Mouse (Mus musculus) liver, postnatal 0 days (tissue): ENCODE measurements around the gene Ttll3.

Experiments
- CTCF ChIP-seq: sonication (generic); IDR thresholded peaks from 2 replicates; pipeline ENCODE4 v1.5.1; 2016; ENCODE audit warnings: antibody characterized with exemption, low read depth
- EP300 ChIP-seq: IDR thresholded peaks from 2 replicates; pipeline ENCODE4 v1.6.1; 2016; ENCODE audit warnings: antibody characterized with exemption, low read depth, mild to moderate bottlenecking

GRCm38 (mm10) chr6:113430846-113431245 lies 41.8 kb downstream of the Ttll3 start:
- TF ChIP-seq CTCF: no peak
- TF ChIP-seq EP300: no peak
